Mouse (Mus musculus) urinary bladder, postnatal 36 days (tissue): ENCODE results near the gene Nfib.

Source experiments
- DNase-seq, 2 experiments: peaks; one replicate each; pipeline ENCODE4 v3.0.0; 2022; ENCODE audit warnings: low spot score in 2 of 2, mixed read lengths in 1 of 2

Nfib gene

GRCm38 (mm10) chr4:82540466-82540990, 165.0 kb downstream of the Nfib start:
- no peak for DNase-seq

GRCm38 (mm10) chr4:82540048-82540410, 165.5 kb downstream of the Nfib start:
- DNase-seq = no peak

- no peak for DNase-seq
Measured at GRCm38 (mm10) chr4:82539406-82540047, 166.0 kb downstream of the Nfib start.

GRCm38 (mm10) chr4:82538815-82539214, 166.7 kb downstream of the Nfib start:
- no peak for DNase-seq

- no peak for DNase-seq
Measured at GRCm38 (mm10) chr4:82538069-82538811, 167.3 kb downstream of the Nfib start.

- DNase-seq = peak in 1 of 2 experiments; percentile 43
Measured at GRCm38 (mm10) chr4:82537279-82537967, 168.1 kb downstream of the Nfib start.

GRCm38 (mm10) chr4:82536435-82537278, 168.9 kb downstream of the Nfib start:
- DNase-seq = no peak

GRCm38 (mm10) chr4:82535606-82536434, 169.7 kb downstream of the Nfib start:
- no peak for DNase-seq

GRCm38 (mm10) chr4:82533231-82533630, 172.3 kb downstream of the Nfib start:
- no peak for DNase-seq

GRCm38 (mm10) chr4:82532443-82533191, 172.9 kb downstream of the Nfib start:
- DNase-seq = no peak

- no peak for DNase-seq
Measured at GRCm38 (mm10) chr4:82531977-82532376, 173.6 kb downstream of the Nfib start.

GRCm38 (mm10) chr4:82530875-82531353, 174.6 kb downstream of the Nfib start:
- no peak for DNase-seq

GRCm38 (mm10) chr4:82528978-82529377, 176.6 kb downstream of the Nfib start:
- DNase-seq = no peak

- no peak for DNase-seq
Measured at GRCm38 (mm10) chr4:82519935-82520334, 185.6 kb downstream of the Nfib start.

- DNase-seq = no peak
Measured at GRCm38 (mm10) chr4:82518132-82518531, 187.4 kb downstream of the Nfib start.

GRCm38 (mm10) chr4:82517311-82517710, 188.2 kb downstream of the Nfib start:
- no peak for DNase-seq

- no peak for DNase-seq
Measured at GRCm38 (mm10) chr4:82516211-82516795, 189.2 kb downstream of the Nfib start.

GRCm38 (mm10) chr4:82514921-82515320, 190.6 kb downstream of the Nfib start:
- DNase-seq = no peak

GRCm38 (mm10) chr4:82514373-82514772, 191.2 kb downstream of the Nfib start:
- DNase-seq = no peak

GRCm38 (mm10) chr4:82513426-82513750, 192.2 kb downstream of the Nfib start:
- DNase-seq = no peak
